Mouse (Mus musculus) gastrocnemius, adult 18-20 months (tissue): ENCODE data around the gene Fads1. TPM values are rescaled to one million over a fixed set of nuclear protein-coding genes. Genes with fewer than 3 reads are reported as not detected.

Source experiments
- DNase-seq: peaks from one replicate; pipeline ENCODE4 v3.0.0; 2021; ENCODE audit warnings: low spot score
- microRNA-seq: library from miRNA; unstranded; fragments of <30 nt; microRNA quantifications from one replicate; pipeline ENCODE4 v1.2.0, GENCODE M21; 2021
- total RNA-seq, 2 experiments: library from RNA; stranded (reverse); gene quantifications; 2 replicates each; pipeline ENCODE4 v1.2.3; 2021

Fads1 gene
- total RNA-seq, 2 experiments from 2014 or later: 4.1 to 6.2 TPM

DNA sequence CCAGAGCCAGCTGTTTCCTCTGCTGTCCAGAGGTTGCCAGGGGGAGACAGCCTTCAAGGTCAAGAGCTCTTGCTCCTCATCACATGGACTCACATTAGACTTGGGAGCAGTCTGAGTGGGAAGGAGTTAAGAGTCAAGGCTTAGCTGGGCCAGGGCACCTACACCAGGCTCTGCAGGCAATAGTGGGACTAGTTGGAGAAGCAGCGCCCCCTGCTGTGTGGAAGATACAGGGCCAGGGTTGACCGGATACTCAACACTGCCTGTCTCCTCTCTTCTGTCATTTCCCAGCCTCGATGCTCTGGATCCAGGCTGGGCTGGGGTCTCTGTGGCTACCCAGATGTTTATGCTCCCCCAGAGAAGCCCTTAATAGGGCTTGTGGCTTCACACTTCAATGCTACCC lies 61.5 kb downstream of the Fads1 start:
- no peak for DNase-seq

Small RNA genes lying within 50 kb of the gene (microRNA-seq; reads per million reads assigned to microRNA genes)
- not detected for gene Mir6993

Other genes with a start within 250 kb of the Fads1 start
- 1,000 to 10,000 TPM; 2,098 to 2,234 TPM for gene Fth1, start 202.3 kb upstream of the Fads1 start, total RNA-seq
- gene Best1, start 181.3 kb upstream of the Fads1 start, total RNA-seq: under 1 TPM; 0.11 to 0.24 TPM
- 1 to 10 TPM; 3.0 to 4.5 TPM for gene Rab3il1, start 181.2 kb upstream of the Fads1 start, total RNA-seq
- 1 to 10 TPM; 2.2 to 5.7 TPM for gene Fads3, start 141.3 kb upstream of the Fads1 start, total RNA-seq
- 1 to 10 TPM; 1.8 to 2.4 TPM for gene Fads2, start 81.1 kb upstream of the Fads1 start, total RNA-seq
- gene Tmem258, start 21.1 kb downstream of the Fads1 start, total RNA-seq: 10 to 100 TPM; 83.7 to 89.8 TPM
- 1 to 10 TPM; 3.6 to 4.3 TPM for gene Fen1, start 21.3 kb downstream of the Fads1 start, total RNA-seq
- not detected for gene Myrf, start 57.9 kb downstream of the Fads1 start, total RNA-seq
- gene Dagla, start 122.0 kb downstream of the Fads1 start, total RNA-seq: 1 to 10 TPM; 8.3 TPM
- 1 to 10 TPM; 1.5 TPM for gene Syt7, start 206.2 kb downstream of the Fads1 start, total RNA-seq